Mouse (Mus musculus): ENCODE results near the gene Slc1a4.

Gene Slc1a4

DNA sequence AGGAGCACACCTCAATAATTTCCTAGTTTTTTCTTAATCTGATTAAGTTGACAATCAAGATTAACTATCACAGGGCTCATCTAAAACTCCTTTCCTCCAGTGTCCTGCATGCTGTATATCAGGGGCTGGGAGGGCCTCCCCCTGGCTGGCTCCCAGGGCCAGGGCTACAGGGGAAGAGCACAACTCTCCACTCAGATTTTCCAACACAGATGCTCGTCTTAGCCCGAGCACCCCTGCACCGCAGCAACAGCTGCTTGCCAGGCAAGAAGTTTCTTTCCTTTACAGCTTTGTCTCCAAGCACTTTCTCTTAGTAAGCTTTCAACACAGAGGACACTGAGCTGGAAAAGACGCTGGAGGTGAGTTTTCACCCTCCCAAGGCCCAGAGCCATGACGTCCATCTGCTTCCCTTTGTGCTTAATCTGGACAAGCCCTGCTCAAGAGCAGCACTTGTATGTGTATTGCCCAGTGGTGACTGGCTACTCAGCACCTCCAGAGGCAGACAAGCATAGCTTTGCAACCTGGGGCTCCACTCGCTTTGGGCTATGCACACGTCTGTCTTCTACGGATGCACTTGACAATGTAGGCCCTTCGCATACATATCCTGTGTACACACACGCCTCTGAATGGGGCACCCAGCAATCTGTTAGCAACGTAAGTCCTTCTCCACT is 6.1 kb downstream of the Slc1a4 start:
- no peak for DNase-seq (ENCODE audit: extremely low read depth, low read depth, low spot score)

GRCm38 (mm10) chr11:20325073-20325694 is 7.3 kb downstream of the Slc1a4 start:
- no peak for DNase-seq (ENCODE audit: extremely low read depth, low read depth, low spot score)

DNA sequence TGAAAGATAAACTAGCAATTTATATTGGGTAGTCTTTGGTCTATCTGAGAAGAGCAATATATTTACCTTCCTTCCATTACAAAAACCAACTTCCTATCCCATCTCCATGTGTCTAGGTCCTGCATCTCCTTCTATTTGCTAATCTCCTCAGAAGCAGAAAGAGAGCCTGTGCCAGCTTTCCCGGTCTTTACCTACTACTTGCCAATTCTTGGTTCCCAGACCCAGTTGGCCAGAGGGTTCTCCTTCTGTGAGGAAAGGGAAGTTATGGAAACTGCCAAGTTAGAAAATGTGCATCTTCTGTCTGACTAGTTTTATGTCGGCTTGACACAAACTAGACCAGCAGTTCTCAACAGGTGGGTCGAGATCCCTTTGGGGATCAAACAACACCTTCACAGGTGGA is 8.5 kb downstream of the Slc1a4 start:
- no peak for DNase-seq (ENCODE audit: extremely low read depth, low read depth, low spot score)

GRCm38 (mm10) chr11:20322366-20322765 is 10.1 kb downstream of the Slc1a4 start:
- no peak for DNase-seq (ENCODE audit: extremely low read depth, low read depth, low spot score)

- DNase-seq (ENCODE audit: extremely low read depth, low read depth, low spot score) = no peak
These were observed 11.9 kb downstream of the Slc1a4 start for GRCm38 (mm10) chr11:20320661-20321060.

- no peak for DNase-seq (ENCODE audit: extremely low read depth, low read depth, low spot score)
These were observed 13.7 kb downstream of the Slc1a4 start for GRCm38 (mm10) chr11:20318659-20319454.

DNA sequence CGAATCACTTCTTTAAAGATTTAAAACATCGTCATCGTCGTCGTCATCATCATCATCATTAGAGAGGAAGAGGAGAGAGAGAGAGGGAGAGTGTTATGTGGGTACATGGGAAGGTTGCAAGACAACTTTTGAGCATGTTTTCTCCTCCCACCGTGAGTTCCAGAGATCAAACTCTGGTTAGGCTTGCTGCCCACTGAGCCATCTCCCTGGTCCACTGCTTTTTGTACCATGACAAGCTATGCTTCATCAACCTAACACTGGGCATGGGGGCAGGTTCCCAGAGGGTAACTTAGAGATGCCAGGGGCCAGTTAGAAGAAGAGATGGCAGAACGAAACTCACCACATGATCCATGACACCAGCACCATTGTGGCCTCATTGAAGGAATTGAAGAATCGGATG is 18.9 kb downstream of the Slc1a4 start:
- no peak for DNase-seq (ENCODE audit: extremely low read depth, low read depth, low spot score)

DNA sequence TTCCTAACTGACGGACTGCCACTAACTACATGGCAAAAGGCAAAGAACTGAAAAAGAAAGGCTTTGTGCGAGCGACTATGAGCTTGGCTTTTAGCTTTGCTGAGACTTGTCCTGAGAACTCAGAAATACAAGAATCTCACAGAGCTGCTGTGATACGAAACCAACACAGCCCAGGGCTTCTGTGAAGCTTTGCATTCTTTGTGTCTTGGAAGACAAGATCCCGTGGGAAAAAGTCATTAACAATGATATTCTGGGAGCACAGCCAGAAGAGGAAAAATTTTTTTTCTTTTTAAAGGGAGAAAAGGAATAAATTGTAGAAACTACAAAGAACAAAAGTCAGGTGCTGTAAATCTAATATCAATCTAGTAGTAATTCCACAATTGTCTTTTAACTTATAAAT is 23.5 kb downstream of the Slc1a4 start:
- no peak for DNase-seq (ENCODE audit: extremely low read depth, low read depth, low spot score)

DNA sequence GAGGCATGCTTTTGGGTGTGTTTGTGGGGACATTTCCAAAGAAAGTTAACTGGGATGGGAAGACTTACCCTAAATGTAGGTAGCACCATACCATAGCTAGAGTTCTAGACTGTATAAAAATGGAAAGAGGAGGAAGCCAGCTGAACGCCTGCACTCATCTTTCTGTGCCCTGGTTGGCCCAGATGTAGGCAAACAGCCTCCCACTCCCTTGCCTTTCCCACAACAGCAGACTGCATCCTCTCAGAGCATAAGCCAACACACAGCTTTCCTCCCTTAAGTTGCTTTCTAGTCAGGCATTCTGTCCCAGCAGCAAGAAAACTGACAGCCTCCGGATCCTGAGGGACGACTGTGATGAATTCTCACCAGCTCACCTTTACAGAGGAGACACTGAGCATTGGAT is 25.1 kb downstream of the Slc1a4 start:
- no peak for DNase-seq (ENCODE audit: extremely low read depth, low read depth, low spot score)

DNA sequence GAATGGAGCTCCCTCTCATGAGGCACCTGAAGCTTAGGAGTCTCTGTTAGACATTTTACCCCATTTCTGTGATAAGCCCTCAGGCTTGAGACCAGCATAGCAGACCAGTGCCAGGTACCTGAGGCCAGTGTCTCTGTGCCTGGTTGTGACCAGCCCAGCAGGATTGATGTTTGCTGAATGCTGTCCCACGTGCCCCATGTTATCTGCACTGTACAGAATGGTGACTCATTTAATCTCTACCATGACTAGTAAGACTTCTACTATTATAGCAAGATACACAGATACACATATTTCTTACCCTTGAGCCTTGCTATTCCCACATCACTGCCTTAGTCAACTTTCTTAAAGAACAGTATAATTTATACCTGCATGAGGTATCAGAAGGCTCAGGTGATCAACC is 26.9 kb downstream of the Slc1a4 start:
- no peak for DNase-seq (ENCODE audit: extremely low read depth, low read depth, low spot score)

DNA sequence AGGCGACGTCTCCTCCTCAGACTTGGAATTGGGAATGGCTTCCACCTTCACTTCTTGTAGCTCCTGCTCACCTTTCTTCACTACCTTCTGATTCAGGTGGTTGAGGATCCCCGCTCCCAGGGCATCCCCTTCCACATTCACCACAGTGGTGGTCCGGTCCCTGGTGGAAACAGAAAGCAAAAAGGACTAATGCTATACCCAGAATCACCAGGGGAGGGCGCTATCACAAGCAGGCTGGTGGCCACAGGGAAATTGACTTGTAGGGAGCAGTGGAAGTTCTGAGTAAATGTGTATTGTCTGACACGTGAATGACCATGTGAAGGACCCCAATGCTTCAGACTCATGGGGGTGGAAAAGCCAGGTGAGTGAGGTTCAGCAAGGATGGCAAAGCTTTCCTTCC is 28.2 kb downstream of the Slc1a4 start:
- no peak for DNase-seq (ENCODE audit: extremely low read depth, low read depth, low spot score)

DNA sequence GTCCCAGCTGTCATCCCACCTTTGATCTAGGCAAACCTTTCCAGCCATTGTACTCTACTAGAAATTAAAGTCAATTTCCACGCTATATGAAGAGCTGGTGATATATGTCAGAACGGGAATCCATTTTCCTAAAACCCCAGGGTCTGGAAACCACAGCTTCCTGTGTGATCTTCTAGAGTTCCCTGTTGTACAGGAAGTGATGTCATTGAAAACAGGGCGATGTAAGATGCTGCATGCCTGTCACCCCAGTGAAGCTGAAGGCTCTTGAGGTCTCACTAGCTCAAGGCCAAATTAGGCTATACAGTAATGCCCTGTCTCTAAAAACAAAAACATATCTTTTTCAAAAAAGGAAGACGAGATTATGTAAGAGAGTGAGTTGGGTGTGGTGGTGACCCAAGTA is 31.2 kb downstream of the Slc1a4 start:
- no peak for DNase-seq (ENCODE audit: extremely low read depth, low read depth, low spot score)

GRCm38 (mm10) chr11:20300850-20301249 is 31.7 kb downstream of the Slc1a4 start:
- DNase-seq (ENCODE audit: extremely low read depth, low read depth, low spot score) = no peak

DNA sequence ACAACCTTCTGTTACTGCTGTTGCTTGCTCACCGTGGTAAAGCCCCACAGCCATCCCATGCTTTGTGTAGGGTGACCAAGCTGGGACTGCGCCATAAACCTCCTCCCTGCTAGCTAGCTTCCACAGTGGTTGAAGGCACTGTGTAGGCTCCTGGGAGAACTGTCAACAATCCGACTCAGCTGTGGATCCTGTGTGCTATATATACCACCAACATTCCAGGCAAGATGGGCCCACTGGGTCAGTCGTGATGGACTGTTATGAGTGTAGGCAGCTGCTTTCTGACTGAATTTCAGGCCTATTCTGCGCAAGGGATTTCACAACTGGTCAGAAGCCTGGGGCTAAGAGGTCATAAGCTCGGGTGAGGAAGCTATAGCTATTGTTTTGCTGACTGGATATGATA is 32.6 kb downstream of the Slc1a4 start:
- no peak for DNase-seq (ENCODE audit: extremely low read depth, low read depth, low spot score)

GRCm38 (mm10) chr11:20284463-20284862 is 48.0 kb downstream of the Slc1a4 start:
- DNase-seq (ENCODE audit: extremely low read depth, low read depth, low spot score) = no peak

DNA sequence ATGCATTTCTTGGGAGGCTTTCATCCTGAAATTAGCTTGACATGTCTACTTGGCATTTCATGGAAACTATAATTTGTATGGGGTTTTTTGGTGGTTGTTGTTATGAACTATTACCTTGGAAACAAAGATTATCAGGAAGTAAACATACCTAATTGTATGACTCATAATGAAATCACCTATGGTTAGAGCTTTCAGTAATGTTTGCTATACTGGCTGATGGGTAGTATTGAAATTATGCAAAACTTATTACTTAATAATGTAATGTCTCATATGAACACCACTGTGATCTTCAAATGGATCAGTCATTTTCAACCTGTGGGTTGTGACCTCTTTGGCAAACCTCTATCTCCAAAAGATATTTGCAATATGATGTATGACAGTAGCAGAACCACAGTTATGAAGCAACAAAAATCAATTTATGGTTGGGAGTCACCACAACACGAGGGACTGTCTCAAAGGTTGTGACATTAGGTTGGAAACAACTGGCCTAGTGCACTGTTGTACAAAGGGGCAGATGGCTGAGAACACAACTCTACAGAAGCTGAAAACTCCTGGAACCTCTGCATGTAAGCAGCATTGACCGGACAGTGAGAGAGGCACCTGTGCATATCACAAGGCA is 49.8 kb downstream of the Slc1a4 start:
- DNase-seq (ENCODE audit: extremely low read depth, low read depth, low spot score) = no peak

- DNase-seq (ENCODE audit: extremely low read depth, low read depth, low spot score) = peak; percentile 56
These were observed 51.5 kb downstream of the Slc1a4 start for GRCm38 (mm10) chr11:20280982-20281381.

DNA sequence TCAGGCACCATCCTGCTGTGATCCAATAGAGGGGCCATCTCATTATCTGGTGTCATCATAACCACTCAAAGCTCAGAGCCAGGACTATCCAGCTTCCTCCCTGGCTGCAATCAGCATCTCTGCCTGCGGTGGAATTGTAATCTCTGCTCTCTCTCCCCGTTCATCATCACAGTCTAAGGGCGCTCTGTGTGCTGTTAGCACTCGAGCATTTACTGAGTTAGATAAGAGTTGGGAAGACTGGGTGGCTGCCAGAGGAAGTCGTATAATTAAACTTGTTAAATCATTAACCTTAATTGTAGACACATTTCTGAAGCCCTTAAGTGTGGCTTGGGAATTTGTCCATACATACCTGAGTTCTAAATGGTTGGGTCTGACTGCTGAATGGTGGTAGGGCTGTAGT is 53.8 kb downstream of the Slc1a4 start:
- no peak for DNase-seq (ENCODE audit: extremely low read depth, low read depth, low spot score)

- DNase-seq (ENCODE audit: extremely low read depth, low read depth, low spot score) = no peak
These were observed 55.4 kb downstream of the Slc1a4 start for GRCm38 (mm10) chr11:20277106-20277505.

GRCm38 (mm10) chr11:20275974-20276373 is 56.5 kb downstream of the Slc1a4 start:
- DNase-seq (ENCODE audit: extremely low read depth, low read depth, low spot score) = no peak

GRCm38 (mm10) chr11:20269885-20270284 is 62.6 kb downstream of the Slc1a4 start:
- no peak for DNase-seq (ENCODE audit: extremely low read depth, low read depth, low spot score)
